Mouse (Mus musculus): ENCODE data around the gene Ctnnbip1. TPM values are rescaled to one million over a fixed set of nuclear protein-coding genes. Genes with fewer than 3 reads are reported as not detected.

Gene Ctnnbip1
- total RNA-seq, 2 experiments from 2014 or later, result 33.6 to 37.4 TPM

DNA sequence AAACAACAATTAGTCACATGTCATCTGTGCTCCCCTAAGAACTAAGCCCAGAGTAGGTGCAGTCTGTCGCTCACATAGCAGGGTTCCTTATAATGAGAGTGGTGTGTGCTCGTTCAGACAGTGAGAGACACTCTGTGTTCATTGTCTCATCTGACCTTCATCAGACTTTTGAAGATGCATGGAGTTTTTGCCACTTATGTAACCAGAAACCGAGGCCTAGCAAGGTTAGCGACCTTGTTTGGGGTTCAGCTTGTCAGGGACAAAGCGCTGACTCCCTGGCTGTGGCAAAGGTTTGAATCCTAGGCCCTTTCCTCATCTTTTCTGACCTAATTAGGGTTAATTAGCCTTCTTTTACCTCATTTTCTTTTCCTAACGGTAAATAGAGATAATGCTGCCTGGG is 5.9 kb downstream of the Ctnnbip1 start:
- DNase-seq, result no peak

GRCm38 (mm10) chr4:149525170-149525569 is 7.1 kb downstream of the Ctnnbip1 start:
- no peak for DNase-seq

DNA sequence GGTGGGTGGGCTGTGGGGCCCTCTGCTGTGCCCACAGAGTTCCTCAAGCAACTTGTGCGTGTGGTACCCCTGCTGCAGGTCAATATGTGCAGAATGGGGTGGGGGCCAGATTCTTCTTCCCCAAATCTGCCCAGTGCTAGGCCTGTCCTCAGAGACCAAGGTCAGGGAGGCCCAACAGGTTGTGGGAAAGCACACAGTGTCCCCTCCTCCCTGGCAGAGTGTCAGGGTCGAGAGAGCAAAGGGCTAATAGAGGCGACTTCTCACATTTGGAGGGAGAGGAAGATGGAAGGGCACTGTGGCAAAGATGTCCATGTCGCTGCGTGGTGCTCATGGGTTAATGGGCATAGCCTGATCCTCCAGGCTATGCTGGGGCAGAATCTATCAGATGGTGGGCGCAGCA is 7.8 kb downstream of the Ctnnbip1 start:
- DNase-seq, result no peak

- no peak for DNase-seq
Measured at GRCm38 (mm10) chr4:149526330-149526729, 8.3 kb downstream of the Ctnnbip1 start.

- DNase-seq, result no peak
Measured at GRCm38 (mm10) chr4:149527621-149528354, 9.8 kb downstream of the Ctnnbip1 start.

GRCm38 (mm10) chr4:149529691-149530090 is 11.7 kb downstream of the Ctnnbip1 start:
- no peak for DNase-seq

DNA sequence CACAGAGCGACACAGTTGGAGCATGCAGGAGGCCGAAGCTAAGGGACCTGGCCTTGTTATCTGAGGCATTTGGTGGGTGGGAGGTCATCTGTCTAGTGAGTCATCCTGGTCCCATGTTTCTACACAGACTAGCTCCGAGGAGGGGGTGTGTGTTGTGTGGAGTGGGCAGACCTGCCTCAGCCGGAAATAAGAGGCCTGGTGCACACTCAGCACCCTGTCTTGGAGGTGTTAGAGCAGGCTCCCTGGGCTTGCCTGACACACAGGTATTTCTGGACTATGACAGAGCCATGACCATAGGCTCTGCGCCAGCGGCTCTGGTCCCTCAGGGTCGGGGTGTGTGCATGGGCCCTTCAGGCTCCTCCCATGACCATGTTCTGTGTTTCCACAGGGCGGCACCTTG is 21.4 kb downstream of the Ctnnbip1 start:
- DNase-seq, result no peak

GRCm38 (mm10) chr4:149541935-149542334 is 23.9 kb downstream of the Ctnnbip1 start:
- no peak for DNase-seq

DNA sequence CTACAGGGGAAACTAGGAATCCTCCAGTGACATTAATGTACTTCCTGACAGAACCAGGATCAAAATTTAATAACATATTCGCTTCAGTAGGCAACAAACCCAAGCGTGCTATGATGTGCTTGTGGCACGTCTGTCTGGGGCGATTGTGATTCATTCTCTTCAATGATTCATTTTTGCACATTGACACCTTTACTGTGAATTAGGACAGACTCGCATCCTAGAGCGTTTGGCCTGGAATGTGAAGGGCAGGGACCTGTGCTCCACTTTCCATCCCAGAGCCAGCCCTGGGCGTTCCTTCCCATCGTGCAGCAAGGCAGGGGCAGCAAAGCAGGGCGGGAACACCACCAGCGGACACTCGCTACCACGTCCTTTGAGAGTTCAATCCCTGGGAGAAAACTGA is 24.4 kb downstream of the Ctnnbip1 start:
- DNase-seq, result no peak

GRCm38 (mm10) chr4:149542927-149543553 is 25.0 kb downstream of the Ctnnbip1 start:
- DNase-seq, result peak; percentile 73 to 84

DNA sequence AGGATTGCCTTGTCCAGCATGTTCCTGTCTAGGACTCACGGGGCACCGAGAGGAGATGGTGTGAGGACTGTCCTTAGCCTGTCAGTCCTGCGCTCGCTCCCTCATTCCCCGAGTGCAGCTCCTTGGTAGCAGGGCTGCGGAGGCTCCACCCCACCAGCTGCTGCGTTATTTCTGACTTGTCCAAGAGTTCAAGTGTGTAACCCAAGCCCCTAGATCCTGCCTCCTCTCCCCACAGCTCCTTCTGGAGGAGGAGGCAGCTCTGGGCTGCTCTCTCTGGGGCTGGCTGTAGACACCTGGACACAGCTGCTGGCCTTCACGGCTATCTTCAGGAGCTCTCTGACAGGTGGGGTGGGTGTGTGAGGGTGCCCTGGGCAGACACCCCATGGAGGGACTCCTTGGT is 26.9 kb downstream of the Ctnnbip1 start:
- DNase-seq, result no peak

DNA sequence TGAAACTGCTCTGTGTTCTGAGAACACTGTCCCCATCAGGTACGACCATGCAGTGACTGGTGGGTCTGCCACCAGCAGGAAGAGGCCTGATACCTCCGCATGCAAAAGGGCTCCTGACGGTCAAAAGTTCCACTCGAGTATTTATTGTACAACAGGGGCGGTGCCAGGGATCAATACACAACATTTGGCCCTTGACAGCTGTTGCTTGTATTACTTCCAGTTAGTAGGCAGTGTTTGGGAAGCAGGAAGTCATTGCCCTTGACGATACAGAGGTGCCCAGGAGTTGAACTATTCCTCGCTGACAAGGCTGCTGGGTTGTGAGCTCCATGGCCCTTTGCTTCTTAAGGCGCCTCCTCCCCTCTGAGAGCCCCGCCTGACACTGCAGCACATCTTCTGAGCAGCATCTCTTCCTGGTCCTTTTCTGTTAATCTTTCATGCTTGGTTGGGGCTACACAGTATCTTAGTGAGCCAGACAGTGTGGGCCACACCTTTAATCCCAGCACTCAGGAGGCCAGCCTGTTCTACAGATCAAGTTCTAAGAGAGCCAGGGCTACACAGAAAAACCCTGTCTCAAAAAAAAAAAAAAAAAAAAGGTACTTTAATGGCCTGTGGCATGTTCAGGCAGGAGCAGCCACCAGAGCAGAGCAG is 28.9 kb downstream of the Ctnnbip1 start:
- DNase-seq, result no peak

DNA sequence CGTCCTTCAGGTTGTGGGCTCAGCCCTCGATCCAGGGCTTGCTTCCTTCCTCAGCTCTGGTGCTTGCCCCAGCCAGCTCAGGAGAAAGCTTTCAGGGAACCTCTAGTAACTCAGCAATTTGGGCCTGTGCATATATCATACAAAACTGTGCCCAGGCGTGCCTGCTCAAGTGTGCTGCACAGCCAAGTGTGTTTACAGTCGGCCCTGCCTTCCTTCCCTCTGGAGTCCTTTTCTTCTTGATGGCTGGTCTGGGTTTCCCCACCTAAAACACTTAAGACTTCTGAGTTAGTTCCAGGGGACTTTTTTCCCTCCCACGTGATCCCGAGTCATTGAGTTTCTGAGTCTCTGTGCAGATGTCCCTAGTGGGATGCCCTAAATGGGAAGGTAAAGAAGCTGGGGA is 29.5 kb downstream of the Ctnnbip1 start:
- no peak for DNase-seq

DNA sequence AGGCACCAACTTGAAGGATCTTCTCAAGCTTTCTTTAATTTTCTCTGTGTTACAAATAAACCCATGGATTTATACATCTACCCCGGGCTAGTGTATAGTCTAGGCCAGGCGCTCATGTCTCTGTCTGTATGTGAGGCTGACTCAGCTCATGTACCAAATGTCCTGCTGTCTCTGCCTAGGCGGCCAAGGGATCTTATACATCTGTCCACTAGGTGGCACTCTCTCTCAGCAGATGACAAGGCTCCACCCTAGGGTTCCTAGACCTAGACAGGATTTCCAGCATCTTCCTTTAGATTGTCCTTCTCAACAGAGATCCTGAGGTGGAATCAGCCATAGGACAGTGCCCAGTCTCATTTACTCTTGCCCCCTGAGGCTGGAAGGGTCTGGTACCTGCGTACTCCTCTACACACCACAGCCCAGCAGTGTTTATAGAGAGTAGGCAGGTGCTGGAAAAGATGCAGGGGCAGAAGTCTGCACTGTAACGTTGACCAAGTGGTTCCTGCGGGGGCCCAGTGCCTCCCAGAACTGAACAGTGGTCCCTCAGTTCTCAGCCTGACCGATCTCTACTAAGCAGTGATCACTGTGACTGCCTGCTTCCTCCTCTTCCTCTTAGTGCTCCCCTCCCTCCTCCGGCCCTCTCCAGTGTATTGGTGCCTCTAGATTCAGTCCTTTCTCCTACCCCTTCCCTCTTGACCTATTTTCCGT is 31.3 kb downstream of the Ctnnbip1 start:
- peak; percentile 81 to 83 for DNase-seq

DNA sequence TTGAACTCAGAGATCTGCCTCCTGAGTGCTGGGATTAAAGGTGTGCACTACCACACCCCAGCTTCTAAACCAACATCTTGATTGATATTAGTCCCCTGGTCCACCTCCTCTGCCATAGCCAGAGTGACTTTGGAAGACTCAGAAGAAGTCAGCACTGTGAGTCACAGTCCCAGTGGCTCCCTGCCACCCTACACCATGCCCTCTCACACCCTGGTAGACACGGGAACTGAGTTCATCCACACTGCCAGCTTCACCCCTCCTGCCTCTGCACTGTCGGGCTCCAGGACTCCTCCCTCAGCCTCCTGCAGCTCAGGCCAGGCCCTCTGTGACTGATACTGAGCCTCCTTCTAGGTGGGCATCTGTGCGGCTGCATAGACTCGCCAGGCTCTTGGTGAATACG is 32.8 kb downstream of the Ctnnbip1 start:
- DNase-seq, result no peak

- no peak for DNase-seq
Measured at GRCm38 (mm10) chr4:149551696-149552095, 33.7 kb downstream of the Ctnnbip1 start.

- DNase-seq, result no peak
Measured at GRCm38 (mm10) chr4:149553834-149554233, 35.8 kb downstream of the Ctnnbip1 start.

DNA sequence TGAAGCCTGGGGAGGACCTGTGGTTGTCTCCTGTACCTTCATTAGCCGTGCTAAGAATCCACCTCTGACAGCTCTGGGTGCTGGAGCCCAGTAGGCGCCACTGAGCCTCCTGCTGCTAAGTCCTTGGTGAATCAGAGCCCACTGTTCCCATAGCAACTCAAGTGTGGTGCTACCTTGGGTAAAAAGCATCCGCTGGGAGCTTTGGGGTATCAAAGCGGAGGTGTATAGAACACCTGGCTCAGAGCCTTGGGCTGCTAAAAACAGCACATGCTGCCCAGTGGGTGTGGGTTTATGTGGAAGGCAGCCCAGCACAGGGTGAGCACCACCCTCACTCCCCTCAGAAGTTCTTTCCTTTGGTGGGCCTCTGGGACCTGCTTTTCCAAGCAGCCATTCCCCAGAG is 38.1 kb downstream of the Ctnnbip1 start:
- DNase-seq, result peak; percentile 49 to 60

DNA sequence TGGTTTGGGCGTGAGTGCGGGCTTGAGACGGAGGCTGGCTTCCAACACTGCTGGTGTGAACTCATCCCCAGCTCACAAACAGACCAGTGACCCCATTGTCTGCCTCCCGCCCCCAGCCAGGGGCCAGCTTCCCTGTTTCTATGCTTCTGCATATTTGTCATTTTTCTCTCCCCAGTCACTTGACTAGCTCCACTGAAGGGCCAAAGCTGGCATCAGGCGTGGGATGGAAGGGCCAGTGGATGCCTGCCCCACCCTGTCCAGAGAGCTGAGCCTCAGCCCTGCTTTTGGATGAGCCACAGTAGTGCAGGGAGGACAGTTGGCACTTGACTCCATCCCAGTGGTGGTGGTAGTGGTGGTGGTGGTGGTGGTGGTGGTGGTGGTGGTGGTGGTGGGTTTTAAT is 39.9 kb downstream of the Ctnnbip1 start:
- no peak for DNase-seq

DNA sequence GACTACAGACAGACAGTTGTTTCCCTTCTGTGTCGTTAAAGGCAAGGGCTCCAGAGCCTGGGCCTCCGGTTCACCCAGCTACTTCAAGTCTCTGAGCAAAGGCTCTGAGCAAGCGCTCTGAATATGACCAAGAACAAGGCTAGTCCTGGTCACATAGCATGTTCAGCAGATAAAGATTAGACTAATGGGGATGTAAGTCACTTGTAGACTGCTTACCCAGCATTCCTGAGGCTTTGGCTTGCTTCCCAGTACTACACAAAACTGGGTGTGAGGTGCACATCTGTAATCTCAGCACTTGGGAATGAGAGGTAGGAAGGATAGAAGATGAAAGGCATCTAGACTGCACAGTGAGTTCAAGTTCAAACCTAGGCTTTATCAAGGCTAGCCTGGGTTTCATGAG is 40.4 kb downstream of the Ctnnbip1 start:
- no peak for DNase-seq

DNA sequence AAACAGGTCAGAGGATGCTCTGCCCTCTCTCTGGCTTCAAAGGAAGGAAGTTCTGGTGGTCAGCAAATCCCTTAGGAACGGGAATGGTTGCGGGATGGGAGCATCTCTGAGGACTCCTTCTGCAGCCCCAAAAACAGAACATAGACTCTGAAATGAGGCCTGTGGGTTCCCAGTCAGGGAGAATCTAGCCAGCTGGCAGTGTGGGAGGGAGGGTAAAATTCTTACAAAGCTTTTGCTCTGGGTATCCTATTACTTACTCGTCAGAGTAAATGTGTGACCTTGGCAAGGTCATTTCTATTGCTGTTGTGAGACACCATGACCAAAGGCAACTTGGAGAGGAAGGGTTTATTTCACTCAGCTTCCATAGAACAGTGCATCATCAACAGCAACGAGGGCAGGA is 43.4 kb downstream of the Ctnnbip1 start:
- peak in 1 of 2 experiments; percentile 45 for DNase-seq

GRCm38 (mm10) chr4:149561986-149562904 is 44.2 kb downstream of the Ctnnbip1 start:
- DNase-seq, result peak; percentile 68 to 74
